13 mouse cellular contexts compared by ENCODE assay signal in the genomic region with DNA sequence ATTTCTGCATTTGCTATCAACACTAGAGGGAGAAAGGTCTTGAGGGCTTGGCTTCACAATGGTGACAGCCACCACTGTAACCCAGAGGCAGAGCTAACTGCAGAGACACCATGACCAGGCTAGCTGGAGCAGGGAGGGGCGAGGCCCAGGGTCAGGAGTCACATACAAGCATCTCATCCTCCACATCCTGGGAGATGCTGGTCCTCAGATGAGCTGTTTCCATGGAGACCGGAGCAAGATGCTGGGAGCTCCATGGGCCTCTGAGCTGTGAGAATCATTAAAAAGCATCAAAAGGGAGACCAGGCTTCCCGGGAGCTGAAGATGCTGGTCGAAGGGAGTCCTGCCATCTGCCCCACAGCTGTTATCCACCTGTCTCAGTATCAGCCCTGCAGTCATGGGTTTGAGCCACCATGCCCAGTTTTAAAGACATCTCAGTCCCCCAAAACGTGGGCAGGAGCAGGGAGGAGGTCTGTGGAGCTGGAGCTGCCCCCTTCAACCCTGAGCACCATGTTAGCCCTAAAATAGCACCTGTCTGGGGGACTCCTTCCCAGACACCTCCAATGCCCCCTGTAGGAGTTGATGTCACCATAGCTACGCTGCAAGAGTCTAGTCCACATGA. TPM values are rescaled to one million over a fixed set of nuclear protein-coding genes. Genes with fewer than 3 reads are reported as not detected.
DNase-seq lines count a peak whose midpoint lies in the region; ATAC-seq and TF ChIP-seq lines count a peak whose summit lies in the region.
"Had no signal": no experiment of that assay in that cellular context is flagged by ENCODE, and none has a peak within 500 bp of the region (broad histone marks: within the 10 kb centered on the region; RNA-seq: fewer than 3 reads in every experiment).

No protein-coding gene starts in this region.

- TF ChIP-seq CTCF in thymus, adult 2 months (IDR thresholded peaks at IDR 0.05; ENCODE audit: borderline replicate concordance, control insufficient read depth, extremely low read depth, insufficient read depth, low read length, poor library complexity) = no peak

- H3K9ac ChIP-seq in hindbrain, embryonic 12.5 days = no peak overlapping the region
- H3K9ac ChIP-seq in midbrain, embryonic 15.5 days = no peak overlapping the region
- H3K9ac ChIP-seq: neural tube, embryonic 12.5 days had no signal

- peaks cover 38% of the 10 kb centered on the region for H3K36me3 ChIP-seq in hindbrain, embryonic 12.5 days
- H3K36me3 ChIP-seq in midbrain, embryonic 15.5 days (replicated peaks) = peaks cover 25% of the 10 kb centered on the region; the same call in 1 of the 2 replicates
- H3K36me3 ChIP-seq in thymus, adult 2 months (ENCODE audit: control insufficient read depth, insufficient read depth, low read length) = peaks cover 15% of the 10 kb centered on the region

- peaks cover 40% of the 10 kb centered on the region for H3K4me1 ChIP-seq in hindbrain, embryonic 12.5 days
- peaks cover 37% of the 10 kb centered on the region for H3K4me1 ChIP-seq in midbrain, embryonic 15.5 days
- 0 out of 2 replicates have a peak, but pooled peaks cover 8% of the 10 kb centered on the region for H3K4me1 ChIP-seq in thymus, adult 2 months (replicated peaks; ENCODE audit: control insufficient read depth, insufficient read depth, low read length)

- H3K27ac ChIP-seq in hindbrain, embryonic 12.5 days = peak overlapping the region; percentile 31; the same call in 1 of the 2 replicates
- H3K27ac ChIP-seq in midbrain, embryonic 15.5 days = peak overlapping the region; percentile 78
- H3K27ac ChIP-seq in thymus, adult 2 months (ENCODE audit: control insufficient read depth, insufficient read depth, low read length) = no peak overlapping the region
- H3K27ac ChIP-seq: gastrocnemius, adult 2 months; neural tube, embryonic 12.5 days had no signal

- DNase-seq in embryo, embryonic 11 days = peak; percentile 35
- no peak for DNase-seq in embryo, embryonic 10.5 days (ENCODE audit: low spot score)
- peak; percentile 42 for DNase-seq in R1 (ENCODE audit: low read depth, low spot score)
- DNase-seq in adrenal gland, adult 18-20 months (ENCODE audit: low spot score in 2 of 2) = no peak
- no peak for DNase-seq in urinary bladder, postnatal 14 days (ENCODE audit: low spot score)
- DNase-seq in thymus, adult 2 months = no peak
- DNase-seq: gastrocnemius, adult 2 months; lung, postnatal 14 days had no signal

- no peak for ATAC-seq in hindbrain, embryonic 12.5 days (ENCODE audit: low FRiP score)
- ATAC-seq in midbrain, embryonic 15.5 days (replicated peaks) = peak; percentile 15

- H3K4me2 ChIP-seq in hindbrain, embryonic 12.5 days (replicated peaks) = no peak overlapping the region
- H3K4me2 ChIP-seq in midbrain, embryonic 15.5 days = 0 out of 2 replicates have a peak overlapping the region, but pooled peaks have one; percentile 6
- H3K4me2 ChIP-seq: heart, embryonic 11.5 days; liver, embryonic 11.5 days; neural tube, embryonic 12.5 days had no signal

- H3K4me3 ChIP-seq in hindbrain, embryonic 12.5 days = no peak overlapping the region
- no peak overlapping the region for H3K4me3 ChIP-seq in midbrain, embryonic 15.5 days
- no peak overlapping the region for H3K4me3 ChIP-seq in thymus, adult 2 months (ENCODE audit: control insufficient read depth, insufficient read depth, low read length)
- H3K4me3 ChIP-seq: gastrocnemius, adult 2 months; neural tube, embryonic 12.5 days had no signal

- no peak for TF ChIP-seq POLR2A in thymus, adult 2 months (IDR thresholded peaks at IDR 0.05; ENCODE audit: control insufficient read depth, extremely low read depth, insufficient read depth, low read length, poor library complexity)

- peaks cover 23% of the 10 kb centered on the region for H3K27me3 ChIP-seq in hindbrain, embryonic 12.5 days
- no peaks in the 10 kb centered on the region for H3K27me3 ChIP-seq in midbrain, embryonic 15.5 days (replicated peaks)
- H3K27me3 ChIP-seq in thymus, adult 2 months (ENCODE audit: control insufficient read depth, insufficient read depth, low read length) = peaks cover 5% of the 10 kb centered on the region; the same call in 1 of the 2 replicates

- H3K9me3 ChIP-seq in hindbrain, embryonic 12.5 days (replicated peaks) = no peaks in the 10 kb centered on the region
- no peaks in the 10 kb centered on the region for H3K9me3 ChIP-seq in midbrain, embryonic 15.5 days
- H3K9me3 ChIP-seq: neural tube, embryonic 12.5 days had no signal

- WGBS in hindbrain, embryonic 12.5 days = 57% methylated on average over 6 of the region's 6 CpGs
- WGBS in midbrain, embryonic 15.5 days = 34% methylated on average over 6 of the region's 6 CpGs
- 66% methylated on average over 6 of the region's 6 CpGs for WGBS in thymus, adult 2 months

RNA-seq across cellular contexts. Expression of a gene that starts 2.0 kb away (rescaled TPM):
- polyA plus RNA-seq in hindbrain, embryonic 12.5 days (2016; fragmentation: Nextera tagmentation; extraction: Ambion mirVana) = 37.1 and 41.3 TPM in 2 replicates
- polyA plus RNA-seq in midbrain, embryonic 15.5 days (2015; fragmentation: Nextera tagmentation; extraction: Ambion mirVana) = 106 and 109 TPM in 2 replicates
- total RNA-seq in adrenal gland, adult 18-20 months (2021) = under 1 TPM; 0.42 to 0.50 TPM
- polyA plus RNA-seq in thymus, adult 2 months (2012; rRNA removed) = 4.3 and 5.1 TPM in 2 replicates
- polyA plus RNA-seq: liver, embryonic 11.5 days had no signal

RNA-seq across cellular contexts. Expression of a gene that starts 11.6 kb away (rescaled TPM):
- 75.1 and 79.5 TPM in 2 replicates for polyA plus RNA-seq in hindbrain, embryonic 12.5 days (2016; fragmentation: Nextera tagmentation; extraction: Ambion mirVana)
- 69.7 and 73.8 TPM in 2 replicates for polyA plus RNA-seq in midbrain, embryonic 15.5 days (2015; fragmentation: Nextera tagmentation; extraction: Ambion mirVana)
- 100 to 1,000 TPM; 106 to 118 TPM for total RNA-seq in adrenal gland, adult 18-20 months (2021)
- 332 and 337 TPM in 2 replicates for polyA plus RNA-seq in thymus, adult 2 months (2012; rRNA removed)

RNA-seq across cellular contexts. Expression of a gene that starts 15.4 kb away (rescaled TPM):
- 0.52 and 0.65 TPM in 2 replicates for polyA plus RNA-seq in hindbrain, embryonic 12.5 days (2016; fragmentation: Nextera tagmentation; extraction: Ambion mirVana)
- 0.71 and 1.2 TPM in 2 replicates for polyA plus RNA-seq in midbrain, embryonic 15.5 days (2015; fragmentation: Nextera tagmentation; extraction: Ambion mirVana)
- 1 to 10 TPM; 1.3 to 1.4 TPM for total RNA-seq in adrenal gland, adult 18-20 months (2021)
- polyA plus RNA-seq in thymus, adult 2 months (2012; rRNA removed) = 84.3 and 87.2 TPM in 2 replicates

RNA-seq across cellular contexts. Expression of a gene that starts 29.1 kb away (rescaled TPM):
- 30.9 and 31.5 TPM in 2 replicates for polyA plus RNA-seq in hindbrain, embryonic 12.5 days (2016; fragmentation: Nextera tagmentation; extraction: Ambion mirVana)
- 18.1 and 22.8 TPM in 2 replicates for polyA plus RNA-seq in midbrain, embryonic 15.5 days (2015; fragmentation: Nextera tagmentation; extraction: Ambion mirVana)
- total RNA-seq in adrenal gland, adult 18-20 months (2021) = 10 to 100 TPM; 69.1 to 78.7 TPM
- polyA plus RNA-seq in thymus, adult 2 months (2012; rRNA removed) = 26.3 and 26.7 TPM in 2 replicates

RNA-seq across cellular contexts. Expression of a gene that starts 39.5 kb away (rescaled TPM):
- polyA plus RNA-seq in hindbrain, embryonic 12.5 days (2016; fragmentation: Nextera tagmentation; extraction: Ambion mirVana) = 0.75 and 0.82 TPM in 2 replicates
- polyA plus RNA-seq in midbrain, embryonic 15.5 days (2015; fragmentation: Nextera tagmentation; extraction: Ambion mirVana) = 0.96 and 1.1 TPM in 2 replicates
- total RNA-seq in adrenal gland, adult 18-20 months (2021) = 1 to 10 TPM; 1.7 to 2.6 TPM
- polyA plus RNA-seq in thymus, adult 2 months (2012; rRNA removed) = 9.5 and 10.6 TPM in 2 replicates

Comparison
In these comparisons a context has a peak if more than half of its experiments do, and no peak if none do; other contexts are left out.
1. DNase-seq: peak in embryo, embryonic 11 days (single experiment) and R1 (single experiment); none in embryo, embryonic 10.5 days (single experiment), adrenal gland, adult 18-20 months (0 of 2), urinary bladder, postnatal 14 days (single experiment) and thymus, adult 2 months (single experiment).
2. RNA of a gene that starts 15.4 kb away (polyA plus RNA-seq): 84.3 to 87.2 TPM in thymus, adult 2 months; 0.71 to 1.2 TPM in midbrain, embryonic 15.5 days and 0.52 to 0.65 TPM in hindbrain, embryonic 12.5 days; every median in the first group is over 10 times any median in the second.